In genomic region chr13:24799925-24800673, GRCm38 (mm10) we compare ENCODE assay signal across 8 mouse cellular contexts. TPM values are rescaled to one million over a fixed set of nuclear protein-coding genes. Genes with fewer than 3 reads are reported as not detected.
DNase-seq lines count a peak whose midpoint lies in the region; ATAC-seq lines count a peak whose summit lies in the region.

No protein-coding gene starts in this region.

- WGBS in forebrain, embryonic 16.5 days, result under 1% methylated on average over 31 of the region's 31 CpGs
- WGBS in hindbrain, embryonic 14.5 days, result 1% methylated on average over 31 of the region's 31 CpGs
- WGBS in limb, embryonic 10.5 days, result 1% methylated on average over 31 of the region's 31 CpGs
- 1% methylated on average over 31 of the region's 31 CpGs for WGBS in midbrain, embryonic 10.5 days

- peak overlapping the region; percentile 89 for H3K27ac ChIP-seq in forebrain, embryonic 16.5 days (ENCODE audit: low read length)
- peak overlapping the region; percentile 76 for H3K27ac ChIP-seq in hindbrain, embryonic 14.5 days
- peak overlapping the region; percentile 98 for H3K27ac ChIP-seq in limb, embryonic 10.5 days
- peak overlapping the region; percentile 96 for H3K27ac ChIP-seq in midbrain, embryonic 10.5 days (replicated peaks)

- H3K4me2 ChIP-seq in forebrain, embryonic 16.5 days (ENCODE audit: low read length), result peak overlapping the region; percentile 94
- peak overlapping the region; percentile 70 for H3K4me2 ChIP-seq in hindbrain, embryonic 14.5 days (replicated peaks)

- no peaks in the 10 kb centered on the region for H3K36me3 ChIP-seq in forebrain, embryonic 16.5 days (ENCODE audit: control insufficient read depth, insufficient read depth)
- peaks cover 5% of the 10 kb centered on the region; the same call in 1 of the 2 replicates for H3K36me3 ChIP-seq in hindbrain, embryonic 14.5 days (replicated peaks; ENCODE audit: control insufficient read depth, insufficient read depth)
- H3K36me3 ChIP-seq in limb, embryonic 10.5 days, result peaks cover 6% of the 10 kb centered on the region
- peaks cover 6% of the 10 kb centered on the region for H3K36me3 ChIP-seq in midbrain, embryonic 10.5 days

- peak overlapping the region; percentile 70 for H3K4me3 ChIP-seq in forebrain, embryonic 16.5 days (replicated peaks; ENCODE audit: low read length)
- H3K4me3 ChIP-seq in hindbrain, embryonic 14.5 days (replicated peaks; ENCODE audit: low read length), result peak overlapping the region; percentile 96
- H3K4me3 ChIP-seq in limb, embryonic 10.5 days, result peak overlapping the region; percentile 100
- peak overlapping the region; percentile 89 for H3K4me3 ChIP-seq in midbrain, embryonic 10.5 days

- H3K27me3 ChIP-seq in forebrain, embryonic 16.5 days (replicated peaks; ENCODE audit: control insufficient read depth, insufficient read depth, low read length), result no peaks in the 10 kb centered on the region
- H3K27me3 ChIP-seq in hindbrain, embryonic 14.5 days (ENCODE audit: control insufficient read depth, insufficient read depth, low read length), result no peaks in the 10 kb centered on the region
- H3K27me3 ChIP-seq in limb, embryonic 10.5 days (ENCODE audit: low read depth, poor library complexity, severe bottlenecking), result no peaks in the 10 kb centered on the region
- no peaks in the 10 kb centered on the region for H3K27me3 ChIP-seq in midbrain, embryonic 10.5 days (ENCODE audit: low read depth, poor library complexity, severe bottlenecking)

- peaks cover 23% of the 10 kb centered on the region for H3K4me1 ChIP-seq in forebrain, embryonic 16.5 days (replicated peaks; ENCODE audit: control insufficient read depth, insufficient read depth, low read length)
- H3K4me1 ChIP-seq in hindbrain, embryonic 14.5 days (replicated peaks; ENCODE audit: control insufficient read depth, insufficient read depth, low read length), result peaks cover 30% of the 10 kb centered on the region
- H3K4me1 ChIP-seq in limb, embryonic 10.5 days, result peaks cover 32% of the 10 kb centered on the region
- peaks cover 35% of the 10 kb centered on the region for H3K4me1 ChIP-seq in midbrain, embryonic 10.5 days

- peak; percentile 60 for DNase-seq in CD4-positive, CD25-positive, alpha-beta regulatory T cell, adult 2 months (ENCODE audit: low read depth, low spot score)
- DNase-seq in cerebellum, adult 18-20 months, result peak; percentile 47 to 69
- peak; percentile 47 for DNase-seq in hindbrain, embryonic 14.5 days (ENCODE audit: low spot score)
- DNase-seq in limb, embryonic 10.5 days (ENCODE audit: low spot score), result peak; percentile 59
- DNase-seq in midbrain, embryonic 10.5 days (ENCODE audit: low spot score), result peak; percentile 48
- peak; percentile 20 to 40 for DNase-seq in spleen, adult 18-20 months

- no peaks in the 10 kb centered on the region for H3K9me3 ChIP-seq in forebrain, embryonic 16.5 days (ENCODE audit: control insufficient read depth, low read length)
- H3K9me3 ChIP-seq in hindbrain, embryonic 14.5 days (ENCODE audit: control insufficient read depth, low read length), result no peaks in the 10 kb centered on the region
- H3K9me3 ChIP-seq in limb, embryonic 10.5 days (replicated peaks), result no peaks in the 10 kb centered on the region
- no peaks in the 10 kb centered on the region for H3K9me3 ChIP-seq in midbrain, embryonic 10.5 days (replicated peaks)

- H3K9ac ChIP-seq in forebrain, embryonic 16.5 days (replicated peaks; ENCODE audit: low read depth, low read length), result peak overlapping the region; percentile 71
- H3K9ac ChIP-seq in hindbrain, embryonic 14.5 days, result peak overlapping the region; percentile 63

- ATAC-seq in CD4-positive, CD25-positive, alpha-beta regulatory T cell, adult 4 months, result no peak
- peak; percentile 52 for ATAC-seq in forebrain, embryonic 16.5 days
- peak; percentile 54; the same call in 1 of the 2 replicates for ATAC-seq in hindbrain, embryonic 14.5 days (ENCODE audit: low FRiP score)

RNA-seq across cellular contexts. Expression of gene BC005537, which starts 1.4 kb away (rescaled TPM):
- polyA plus RNA-seq in CD4-positive, CD25-positive, alpha-beta regulatory T cell, adult 4 months (2017; shearing (Covaris generic)), result 10 to 100 TPM; 24.0 to 51.6 TPM
- 26.8 and 30.9 TPM in 2 replicates for polyA plus RNA-seq in forebrain, embryonic 16.5 days (2015; fragmentation: Nextera tagmentation; extraction: Ambion mirVana)
- polyA plus RNA-seq in hindbrain, embryonic 14.5 days (2014; fragmentation: Nextera tagmentation; extraction: Ambion mirVana), result 40.8 and 43.7 TPM in 2 replicates
- 10.0 and 12.5 TPM in 2 replicates for polyA plus RNA-seq in limb, embryonic 10.5 days (2016; fragmentation: Nextera tagmentation; extraction: Ambion mirVana)
- polyA plus RNA-seq in midbrain, embryonic 10.5 days (2016; fragmentation: Nextera tagmentation; extraction: Ambion mirVana), result 8.3 and 10.4 TPM in 2 replicates

RNA-seq across cellular contexts. Expression of gene Acot13, which starts 31.2 kb away (rescaled TPM):
- 10 to 100 TPM; 59.1 to 69.9 TPM for polyA plus RNA-seq in CD4-positive, CD25-positive, alpha-beta regulatory T cell, adult 4 months (2017; shearing (Covaris generic))
- polyA plus RNA-seq in forebrain, embryonic 16.5 days (2015; fragmentation: Nextera tagmentation; extraction: Ambion mirVana), result 53.3 and 55.8 TPM in 2 replicates
- polyA plus RNA-seq in hindbrain, embryonic 14.5 days (2014; fragmentation: Nextera tagmentation; extraction: Ambion mirVana), result 55.6 and 59.9 TPM in 2 replicates
- polyA plus RNA-seq in limb, embryonic 10.5 days (2016; fragmentation: Nextera tagmentation; extraction: Ambion mirVana), result 61.4 and 64.2 TPM in 2 replicates
- 56.1 and 56.7 TPM in 2 replicates for polyA plus RNA-seq in midbrain, embryonic 10.5 days (2016; fragmentation: Nextera tagmentation; extraction: Ambion mirVana)

RNA-seq across cellular contexts. Expression of gene Tdp2, which starts 31.4 kb away (rescaled TPM):
- 10 to 100 TPM; 17.6 to 19.8 TPM for polyA plus RNA-seq in CD4-positive, CD25-positive, alpha-beta regulatory T cell, adult 4 months (2017; shearing (Covaris generic))
- polyA plus RNA-seq in forebrain, embryonic 16.5 days (2015; fragmentation: Nextera tagmentation; extraction: Ambion mirVana), result 39.2 and 45.5 TPM in 2 replicates
- 34.7 and 37.5 TPM in 2 replicates for polyA plus RNA-seq in hindbrain, embryonic 14.5 days (2014; fragmentation: Nextera tagmentation; extraction: Ambion mirVana)
- 74.4 and 74.5 TPM in 2 replicates for polyA plus RNA-seq in limb, embryonic 10.5 days (2016; fragmentation: Nextera tagmentation; extraction: Ambion mirVana)
- polyA plus RNA-seq in midbrain, embryonic 10.5 days (2016; fragmentation: Nextera tagmentation; extraction: Ambion mirVana), result 72.0 and 78.6 TPM in 2 replicates

RNA-seq across cellular contexts. Expression of gene Gmnn, which starts 38.4 kb away (rescaled TPM):
- 10 to 100 TPM; 26.7 to 30.0 TPM for polyA plus RNA-seq in CD4-positive, CD25-positive, alpha-beta regulatory T cell, adult 4 months (2017; shearing (Covaris generic))
- polyA plus RNA-seq in forebrain, embryonic 16.5 days (2015; fragmentation: Nextera tagmentation; extraction: Ambion mirVana), result 34.3 and 35.1 TPM in 2 replicates
- polyA plus RNA-seq in hindbrain, embryonic 14.5 days (2014; fragmentation: Nextera tagmentation; extraction: Ambion mirVana), result 20.6 and 22.1 TPM in 2 replicates
- 170 and 188 TPM in 2 replicates for polyA plus RNA-seq in limb, embryonic 10.5 days (2016; fragmentation: Nextera tagmentation; extraction: Ambion mirVana)
- 154 and 186 TPM in 2 replicates for polyA plus RNA-seq in midbrain, embryonic 10.5 days (2016; fragmentation: Nextera tagmentation; extraction: Ambion mirVana)

RNA-seq across cellular contexts. Expression of gene D130043K22Rik, which starts 44.8 kb away (rescaled TPM):
- 1 to 10 TPM in 1 of 2 experiments, under 1 TPM in 1; 0.19 to 1.7 TPM for polyA plus RNA-seq in CD4-positive, CD25-positive, alpha-beta regulatory T cell, adult 4 months (2017; shearing (Covaris generic))
- 3.6 and 5.7 TPM in 2 replicates for polyA plus RNA-seq in forebrain, embryonic 16.5 days (2015; fragmentation: Nextera tagmentation; extraction: Ambion mirVana)
- polyA plus RNA-seq in hindbrain, embryonic 14.5 days (2014; fragmentation: Nextera tagmentation; extraction: Ambion mirVana), result 5.5 and 8.0 TPM in 2 replicates
- polyA plus RNA-seq in limb, embryonic 10.5 days (2016; fragmentation: Nextera tagmentation; extraction: Ambion mirVana), result 0.09 TPM in 1 of 2 replicates, not detected in the other
- polyA plus RNA-seq in midbrain, embryonic 10.5 days (2016; fragmentation: Nextera tagmentation; extraction: Ambion mirVana), result 0.48 and 0.92 TPM in 2 replicates
